Mouse (Mus musculus): ENCODE measurements around the gene Ppp1r12a.

The Ppp1r12a gene

DNA sequence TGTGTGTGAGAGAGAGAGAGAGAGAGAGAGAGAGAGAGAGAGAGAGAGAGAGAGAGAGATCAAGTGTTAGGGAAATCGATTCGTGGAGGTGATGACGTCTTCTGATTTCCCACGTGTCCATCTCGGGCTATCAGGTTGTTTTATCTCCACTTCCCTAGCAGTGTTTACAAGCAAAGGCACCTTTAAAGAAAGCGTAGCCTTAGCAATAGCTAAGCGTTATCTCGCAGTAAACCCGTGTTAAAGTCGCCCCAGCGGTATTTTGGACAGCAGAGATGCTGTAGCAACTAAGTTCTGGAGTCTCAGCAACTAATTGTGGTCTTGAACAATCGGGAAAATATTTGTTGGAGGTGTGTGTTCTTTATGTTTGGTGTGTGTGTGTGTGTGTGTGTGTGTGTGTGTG lies 171.6 kb downstream of the Ppp1r12a start:
- no peak for DNase-seq (ENCODE audit: low spot score)
